ENCODE assay signal across 22 mouse cellular contexts in genomic region chr6:127687181-127687860, GRCm38 (mm10).
DNase-seq lines count a peak whose midpoint lies in the region; ATAC-seq and TF ChIP-seq lines count a peak whose summit lies in the region.
"Had no signal": no experiment of that assay in that cellular context is flagged by ENCODE, and none has a peak within 500 bp of the region (broad histone marks: within the 10 kb centered on the region; RNA-seq: fewer than 3 reads in every experiment).

No protein-coding gene starts in this region.

- ATAC-seq in intestine, embryonic 15.5 days: peak; percentile 95
- ATAC-seq in intestine, embryonic 16.5 days: peak; percentile 96
- no peak for ATAC-seq in liver, embryonic 11.5 days (replicated peaks; ENCODE audit: low FRiP score)
- ATAC-seq: forebrain, embryonic 14.5 days; forebrain, embryonic 16.5 days had no signal

- H3K4me1 ChIP-seq in intestine, embryonic 15.5 days (replicated peaks): no peaks in the 10 kb centered on the region
- no peaks in the 10 kb centered on the region for H3K4me1 ChIP-seq in intestine, embryonic 16.5 days (ENCODE audit: control insufficient read depth, insufficient read depth, low read length)
- peaks cover 7% of the 10 kb centered on the region; the same call in 1 of the 2 replicates for H3K4me1 ChIP-seq in small intestine, adult 2 months (ENCODE audit: control insufficient read depth, insufficient read depth, insufficient read length, low read length)
- no peaks in the 10 kb centered on the region for H3K4me1 ChIP-seq in liver, embryonic 11.5 days (replicated peaks; ENCODE audit: control insufficient read depth, insufficient read depth, low read length)

- WGBS in intestine, embryonic 15.5 days: 66% methylated on average over 6 of the region's 6 CpGs
- 62% methylated on average over 6 of the region's 6 CpGs for WGBS in intestine, embryonic 16.5 days
- 31% methylated on average over 6 of the region's 6 CpGs for WGBS in small intestine, adult 2 months
- 71% methylated on average over 6 of the region's 6 CpGs for WGBS in liver, embryonic 11.5 days

- TF ChIP-seq CTCF in small intestine, adult 2 months (IDR thresholded peaks at IDR 0.05; ENCODE audit: extremely low read depth, insufficient read length, insufficient replicate concordance, low read depth, low read length): no peak

- H3K27ac ChIP-seq in intestine, embryonic 15.5 days: 0 out of 2 replicates have a peak overlapping the region, but pooled peaks have one; percentile 18
- H3K27ac ChIP-seq in intestine, embryonic 16.5 days (ENCODE audit: low read length): peak overlapping the region; percentile 84
- H3K27ac ChIP-seq in small intestine, adult 2 months (ENCODE audit: insufficient read depth, low read depth, low read length): peak overlapping the region; percentile 68; the same call in 1 of the 2 replicates
- H3K27ac ChIP-seq in liver, embryonic 11.5 days (ENCODE audit: low read depth, low read length): no peak overlapping the region
- H3K27ac ChIP-seq: embryonic facial prominence, embryonic 13.5 days; embryonic facial prominence, embryonic 15.5 days; forebrain, embryonic 10.5 days; forebrain, embryonic 12.5 days had no signal

- no peak for DNase-seq in frontal cortex, postnatal 10 days (ENCODE audit: low spot score in 2 of 2)
- no peak for DNase-seq in liver, embryonic 11.5 days (ENCODE audit: low spot score)
- DNase-seq: adrenal gland, adult 2 months; adrenal gland, postnatal 10 days; adrenal gland, postnatal 25 days; cerebellum, adult 11 months; cerebellum, adult 18-20 months; cerebellum, adult 8-10 months; cerebellum, adult 9-11 months; cerebellum, postnatal 14 days; cerebellum, postnatal 36 days; embryo, embryonic 11 days had no signal

- no peak for TF ChIP-seq POLR2A in small intestine, adult 2 months (IDR thresholded peaks at IDR 0.05; ENCODE audit: low read depth, low read length)

- H3K9me3 ChIP-seq in intestine, embryonic 15.5 days: no peaks in the 10 kb centered on the region
- H3K9me3 ChIP-seq in intestine, embryonic 16.5 days (ENCODE audit: control insufficient read depth, low read length): no peaks in the 10 kb centered on the region
- no peaks in the 10 kb centered on the region for H3K9me3 ChIP-seq in liver, embryonic 11.5 days (ENCODE audit: control insufficient read depth, low read length)
- H3K9me3 ChIP-seq: embryonic facial prominence, embryonic 13.5 days; embryonic facial prominence, embryonic 15.5 days; forebrain, embryonic 10.5 days; forebrain, embryonic 12.5 days had no signal

- H3K36me3 ChIP-seq in intestine, embryonic 15.5 days: no peaks in the 10 kb centered on the region
- no peaks in the 10 kb centered on the region for H3K36me3 ChIP-seq in intestine, embryonic 16.5 days (ENCODE audit: control insufficient read depth, insufficient read depth, low read length)
- no peaks in the 10 kb centered on the region for H3K36me3 ChIP-seq in small intestine, adult 2 months (ENCODE audit: control insufficient read depth, insufficient read depth, low read length)
- no peaks in the 10 kb centered on the region for H3K36me3 ChIP-seq in liver, embryonic 11.5 days (ENCODE audit: control insufficient read depth, insufficient read depth, low read length)
- H3K36me3 ChIP-seq: embryonic facial prominence, embryonic 13.5 days; embryonic facial prominence, embryonic 15.5 days; forebrain, embryonic 10.5 days had no signal

- no peaks in the 10 kb centered on the region for H3K27me3 ChIP-seq in intestine, embryonic 15.5 days (replicated peaks)
- H3K27me3 ChIP-seq in intestine, embryonic 16.5 days (replicated peaks; ENCODE audit: control insufficient read depth, insufficient read depth, low read length): no peaks in the 10 kb centered on the region
- H3K27me3 ChIP-seq in small intestine, adult 2 months (ENCODE audit: control insufficient read depth, insufficient read depth, low read length): no peaks in the 10 kb centered on the region
- H3K27me3 ChIP-seq in liver, embryonic 11.5 days (replicated peaks; ENCODE audit: control insufficient read depth, insufficient read depth, low read length): no peaks in the 10 kb centered on the region
- H3K27me3 ChIP-seq: embryonic facial prominence, embryonic 15.5 days; forebrain, embryonic 12.5 days had no signal

- no peak overlapping the region for H3K4me3 ChIP-seq in intestine, embryonic 15.5 days (replicated peaks)
- H3K4me3 ChIP-seq in intestine, embryonic 16.5 days (ENCODE audit: low read length): no peak overlapping the region
- no peak overlapping the region for H3K4me3 ChIP-seq in small intestine, adult 2 months (ENCODE audit: low read depth, low read length)
- H3K4me3 ChIP-seq in liver, embryonic 11.5 days (ENCODE audit: low read depth, low read length): no peak overlapping the region
- H3K4me3 ChIP-seq: embryonic facial prominence, embryonic 13.5 days; embryonic facial prominence, embryonic 15.5 days; erythroblast, embryonic 14.5 days; forebrain, embryonic 10.5 days; forebrain, embryonic 12.5 days had no signal

- H3K4me2 ChIP-seq in intestine, embryonic 15.5 days (replicated peaks): no peak overlapping the region
- no peak overlapping the region for H3K4me2 ChIP-seq in intestine, embryonic 16.5 days (ENCODE audit: low read depth, low read length)
- no peak overlapping the region for H3K4me2 ChIP-seq in liver, embryonic 11.5 days
- H3K4me2 ChIP-seq: embryonic facial prominence, embryonic 13.5 days; embryonic facial prominence, embryonic 15.5 days; forebrain, embryonic 12.5 days had no signal

- no peak overlapping the region for H3K9ac ChIP-seq in intestine, embryonic 15.5 days
- H3K9ac ChIP-seq in intestine, embryonic 16.5 days (ENCODE audit: low read depth, low read length): no peak overlapping the region
- no peak overlapping the region for H3K9ac ChIP-seq in liver, embryonic 11.5 days (ENCODE audit: low read depth, low read length)
- H3K9ac ChIP-seq: embryonic facial prominence, embryonic 13.5 days; embryonic facial prominence, embryonic 15.5 days; forebrain, embryonic 12.5 days had no signal
